Comparison of ENCODE assay signal across 22 mouse cellular contexts in genomic region chr9:25132920-25133319, GRCm38 (mm10). TPM values are rescaled to one million over a fixed set of nuclear protein-coding genes. Genes with fewer than 3 reads are reported as not detected.
"Had no signal": no experiment of that assay in that cellular context is flagged by ENCODE, and none has a peak within 500 bp of the region (broad histone marks: within the 10 kb centered on the region; RNA-seq: fewer than 3 reads in every experiment).

No protein-coding gene starts in this region.

- H3K9me3 ChIP-seq: kidney, embryonic 15.5 days; limb, embryonic 13.5 days; midbrain, embryonic 10.5 days; midbrain, embryonic 15.5 days; neural tube, embryonic 12.5 days had no signal

- H3K4me3 ChIP-seq: kidney, embryonic 15.5 days; limb, embryonic 13.5 days; midbrain, embryonic 10.5 days; midbrain, embryonic 15.5 days; neural tube, embryonic 12.5 days had no signal

- DNase-seq: kidney, adult 2 months; kidney, postnatal 14 days; layer of hippocampus, postnatal 36 days; left cerebral cortex, postnatal 4 days; lung, adult 18-20 months; lung, postnatal 14 days; right cerebral cortex, postnatal 14 days; thymus, postnatal 36 days had no signal

- H3K36me3 ChIP-seq: midbrain, embryonic 15.5 days; neural tube, embryonic 12.5 days had no signal

- H3K9ac ChIP-seq: kidney, embryonic 15.5 days; limb, embryonic 13.5 days; liver, embryonic 14.5 days; midbrain, embryonic 15.5 days; neural tube, embryonic 12.5 days had no signal

- H3K4me1 ChIP-seq: kidney, embryonic 15.5 days; limb, embryonic 13.5 days; midbrain, embryonic 10.5 days; midbrain, embryonic 15.5 days; neural tube, embryonic 12.5 days had no signal

- H3K4me2 ChIP-seq: kidney, embryonic 15.5 days; limb, embryonic 13.5 days; midbrain, embryonic 15.5 days; neural tube, embryonic 12.5 days had no signal

- H3K27ac ChIP-seq: kidney, embryonic 15.5 days; limb, embryonic 13.5 days; liver, embryonic 14.5 days; midbrain, embryonic 10.5 days; midbrain, embryonic 15.5 days; neural tube, embryonic 12.5 days had no signal

- ATAC-seq: intestine, embryonic 16.5 days; midbrain, embryonic 15.5 days had no signal

- H3K27me3 ChIP-seq: kidney, embryonic 15.5 days; limb, embryonic 13.5 days; midbrain, embryonic 15.5 days; neural tube, embryonic 12.5 days had no signal

RNA-seq across cellular contexts. Expression of gene Gm10181, which starts 43.7 kb away (rescaled TPM):
- total RNA-seq: layer of hippocampus, postnatal 36 days; left cerebral cortex, postnatal 10 days; left cerebral cortex, postnatal 4 days; liver, adult 2 months; monocyte, adult 5-6 weeks had no signal
- polyA plus RNA-seq: intestine, embryonic 16.5 days; kidney, adult 2 months; kidney, embryonic 15.5 days; large intestine, adult 2 months; limb, embryonic 13.5 days; liver, adult 2 months; liver, embryonic 14.5 days; midbrain, embryonic 10.5 days; midbrain, embryonic 15.5 days; neural tube, embryonic 12.5 days; spleen, adult 2 months; testis, adult 2 months; thymus, postnatal 0 days had no signal
